Mouse (Mus musculus) myocyte (in vitro differentiated cells): ENCODE results near the gene Plin2. TPM values are rescaled to one million over a fixed set of nuclear protein-coding genes. Genes with fewer than 3 reads are reported as not detected.

Experiments
- H3K27me3 ChIP-seq: one replicate; pipeline ENCODE4 v1.6.1; 2011; ENCODE audit not compliant: control insufficient read depth, insufficient read depth, insufficient read length
- H3K36me3 ChIP-seq: one replicate; pipeline ENCODE4 v1.6.1; 2011; ENCODE audit not compliant: control insufficient read depth, insufficient read depth
- H3K4me2 ChIP-seq: one replicate; pipeline ENCODE4 v1.6.1; 2011; ENCODE audit warnings: low read depth, control low read depth
- H3K4me3 ChIP-seq: one replicate; pipeline ENCODE4 v1.5.1; 2011; ENCODE audit warnings: mild to moderate bottlenecking, control low read depth, moderate library complexity
- H3K79me2 ChIP-seq: one replicate; pipeline ENCODE4 v1.6.1; 2011; ENCODE audit not compliant: control insufficient read depth, insufficient read depth
- H3ac ChIP-seq: one replicate; pipeline ENCODE4 v1.6.1; 2011; ENCODE audit not compliant: control insufficient read depth, insufficient read length
- CEBPB ChIP-seq: IDR thresholded peaks from 2 replicates; pipeline ENCODE4 v1.6.1; 2011; ENCODE audit warnings: mild to moderate bottlenecking, moderate library complexity; ENCODE audit not compliant: poor library complexity, insufficient read depth, severe bottlenecking
- E2F4 ChIP-seq: IDR thresholded peaks from one replicate; pipeline ENCODE4 v1.6.1; 2011; ENCODE audit warnings: mild to moderate bottlenecking, control low read depth, moderate library complexity; ENCODE audit not compliant: insufficient read depth
- MAX ChIP-seq: IDR thresholded peaks from one replicate; pipeline ENCODE4 v1.6.1; 2011; ENCODE audit warnings: low read depth, mild to moderate bottlenecking, control low read depth
- POLR2A ChIP-seq: IDR thresholded peaks from one replicate; pipeline ENCODE4 v1.6.1; 2011; ENCODE audit warnings: low read depth, mild to moderate bottlenecking, control low read depth, moderate library complexity; ENCODE audit not compliant: insufficient read length
- POLR2AphosphoS2 ChIP-seq: IDR thresholded peaks from one replicate; pipeline ENCODE4 v1.6.1; 2011; ENCODE audit warnings: low read depth, control low read depth; ENCODE audit not compliant: insufficient read length
- TCF3 ChIP-seq: IDR thresholded peaks from one replicate; pipeline ENCODE4 v1.6.1; 2011; ENCODE audit warnings: low read depth, control low read depth; ENCODE audit not compliant: insufficient read length
- USF1 ChIP-seq: IDR thresholded peaks from one replicate; pipeline ENCODE4 v1.6.1; 2011; ENCODE audit warnings: low read depth, mild to moderate bottlenecking, control low read depth, moderate library complexity
- polyA plus RNA-seq: library from polyadenylated mRNA; unstranded; fragments of >200 nt; fragmentation: generic; extraction: Trizol; gene quantifications from one replicate; pipeline ENCODE4 v1.2.1, GENCODE M21; 2012; ENCODE audit warnings: missing spikeins

Gene Plin2
- polyA plus RNA-seq, 1 experiment = 247 TPM

GRCm38 (mm10) chr4:86612289-86612620 lies 57.6 kb downstream of the Plin2 start:
- H3K36me3 ChIP-seq = peaks cover under 1% of the 10 kb centered on the region
- H3K27me3 ChIP-seq = no peaks in the 10 kb centered on the region
- H3K4me3 ChIP-seq = peak overlapping the region; percentile 80
- H3K79me2 ChIP-seq = peaks cover 41% of the 10 kb centered on the region
- TF ChIP-seq POLR2A (no peak), TCF3 (no peak), CEBPB (no peak), MAX (no peak)
- H3ac ChIP-seq = no peak overlapping the region
- peak overlapping the region; percentile 70 for H3K4me2 ChIP-seq

- peaks cover 6% of the 10 kb centered on the region for H3K36me3 ChIP-seq
- H3K4me2 ChIP-seq = peak within 1 kb of the TSS; percentile 70
- H3K79me2 ChIP-seq = peaks cover 41% of the 10 kb centered on the region
- no peaks in the 10 kb centered on the region for H3K27me3 ChIP-seq
- H3K4me3 ChIP-seq = peak within 1 kb of the TSS; percentile 80
- H3ac ChIP-seq = peak within 1 kb of the TSS; percentile 7
- TF ChIP-seq POLR2A (peak; percentile 42), CEBPB (no peak), POLR2AphosphoS2 (peak; percentile 66), E2F4 (peak; percentile 95), MAX (no peak), USF1 (peak; percentile 55)
Observed at GRCm38 (mm10) chr4:86611524-86612288, 58.2 kb downstream of the Plin2 start, which contains the start of gene Haus6. Gene Haus6, minus strand, starts transcription at chr4:86612055.

Other genes starting within 250 kb of the Plin2 start
- gene Saxo1, start 111.7 kb downstream of the Plin2 start, polyA plus RNA-seq = not detected
- 53.3 TPM for gene Rraga, start 94.4 kb downstream of the Plin2 start, polyA plus RNA-seq
- gene Haus6, start 58.0 kb downstream of the Plin2 start, polyA plus RNA-seq = 3.3 TPM
- 2.5 TPM for gene Dennd4c, start 78.5 kb upstream of the Plin2 start, polyA plus RNA-seq
- 2,131 TPM for gene Rps6, start 187.4 kb upstream of the Plin2 start, polyA plus RNA-seq
- gene Acer2, start 204.3 kb upstream of the Plin2 start, polyA plus RNA-seq = 0.01 TPM